Mouse (Mus musculus) C2C12 (cell line): ENCODE results near the gene Abr. TPM values are rescaled to one million over a fixed set of nuclear protein-coding genes. Genes with fewer than 3 reads are reported as not detected.
A peak's percentile ranks its signal among the peaks of the same experiment; 100 is the strongest.

Source experiments
- H3K27me3 ChIP-seq: one replicate; pipeline ENCODE4 v1.6.1; 2011; ENCODE audit not compliant: control insufficient read depth, insufficient read depth, insufficient read length
- H3K36me3 ChIP-seq: one replicate; pipeline ENCODE4 v1.6.1; 2011; ENCODE audit not compliant: control insufficient read depth, insufficient read depth
- H3K4me3 ChIP-seq: one replicate; pipeline ENCODE4 v1.5.1; 2011; ENCODE audit warnings: mild to moderate bottlenecking, control low read depth; ENCODE audit not compliant: poor library complexity, insufficient read depth, severe bottlenecking
- H3K79me2 ChIP-seq: one replicate; pipeline ENCODE4 v1.6.1; 2011; ENCODE audit not compliant: control insufficient read depth, insufficient read depth
- H3K79me3 ChIP-seq: one replicate; pipeline ENCODE4 v1.6.1; 2011; ENCODE audit warnings: low read depth, control low read depth
- H3ac ChIP-seq: one replicate; pipeline ENCODE3; 2011; ENCODE audit warnings: low read depth; ENCODE audit not compliant: control insufficient read depth, insufficient read length
- CEBPB ChIP-seq: IDR thresholded peaks from one replicate; pipeline ENCODE4 v1.6.1; 2011; ENCODE audit warnings: low read depth, mild to moderate bottlenecking, control low read depth, moderate library complexity
- CTCF ChIP-seq: IDR thresholded peaks from one replicate; pipeline ENCODE4 v1.5.1; 2011; ENCODE audit not compliant: control insufficient read depth, insufficient read depth, insufficient read length
- FOSL1 ChIP-seq: IDR thresholded peaks from one replicate; pipeline ENCODE4 v1.8.0; 2011; ENCODE audit warnings: mild to moderate bottlenecking, low read length; ENCODE audit not compliant: poor library complexity, insufficient read depth, severe bottlenecking
- MAX ChIP-seq: IDR thresholded peaks from one replicate; pipeline ENCODE4 v1.6.1; 2011; ENCODE audit warnings: mild to moderate bottlenecking, control low read depth
- MYOD1 ChIP-seq: IDR thresholded peaks from one replicate; pipeline ENCODE4 v1.6.1; 2011; ENCODE audit warnings: low read depth; ENCODE audit not compliant: control insufficient read depth, insufficient read length
- MYOG ChIP-seq: IDR thresholded peaks from one replicate; pipeline ENCODE4 v1.6.1; 2011; ENCODE audit not compliant: control insufficient read depth, insufficient read length; ENCODE audit errors: extremely low read depth
- USF1 ChIP-seq: IDR thresholded peaks from one replicate; pipeline ENCODE4 v1.6.1; 2011; ENCODE audit warnings: low read depth, mild to moderate bottlenecking, control low read depth, moderate library complexity
- polyA plus RNA-seq: library from polyadenylated mRNA; unstranded; fragments of >200 nt; fragmentation: generic; extraction: Trizol; gene quantifications from one replicate; pipeline ENCODE4 v1.2.1, GENCODE M21; 2012; ENCODE audit warnings: missing spikeins

The Abr gene
- polyA plus RNA-seq, 1 experiment, result 72.8 TPM

DNA sequence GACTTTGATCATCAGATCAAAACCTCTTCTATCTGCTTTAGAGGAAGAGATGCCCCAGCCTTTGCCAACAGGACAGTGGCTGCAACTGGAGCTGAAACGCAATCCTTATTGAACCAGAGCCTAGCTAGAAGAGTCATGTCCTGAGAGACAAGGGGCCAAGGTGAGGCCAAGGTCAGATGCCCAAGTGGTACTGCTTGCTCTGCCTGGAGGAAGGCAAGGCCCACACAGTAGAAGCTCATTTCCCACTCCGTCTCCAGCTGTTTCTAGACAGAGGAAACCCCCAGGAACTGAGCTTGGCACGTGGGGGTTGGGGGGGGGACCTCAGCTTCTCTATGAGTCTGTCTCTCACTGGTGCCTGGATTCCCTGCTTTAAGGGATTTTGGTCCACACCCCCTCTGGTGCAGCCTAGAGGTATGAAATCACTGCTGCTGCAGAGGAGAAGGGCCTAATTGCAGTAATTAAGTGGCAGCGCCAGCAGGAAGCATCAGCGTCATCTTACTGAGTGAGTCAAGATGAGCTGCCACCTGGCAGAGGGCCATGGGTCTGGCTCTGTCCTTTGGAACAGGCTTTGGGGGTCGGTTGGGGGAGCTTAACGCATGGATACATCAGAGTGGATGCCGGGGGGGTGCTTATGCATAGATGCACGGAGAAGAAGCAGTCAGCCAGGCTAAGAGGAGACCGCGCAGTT, 152.7 kb downstream of the Abr start:
- H3K27me3 ChIP-seq, result no peaks in the 10 kb centered on the region
- peaks cover 50% of the 10 kb centered on the region for H3K36me3 ChIP-seq
- peaks cover 83% of the 10 kb centered on the region for H3K79me2 ChIP-seq
- peaks cover 23% of the 10 kb centered on the region for H3K79me3 ChIP-seq
- TF ChIP-seq MYOG, result no peak
- TF ChIP-seq FOSL1, result peak; percentile 72
- TF ChIP-seq MYOD1, result peak; percentile 75
- H3ac ChIP-seq, result peak overlapping the region; percentile 45
- no peak overlapping the region for H3K4me3 ChIP-seq

DNA sequence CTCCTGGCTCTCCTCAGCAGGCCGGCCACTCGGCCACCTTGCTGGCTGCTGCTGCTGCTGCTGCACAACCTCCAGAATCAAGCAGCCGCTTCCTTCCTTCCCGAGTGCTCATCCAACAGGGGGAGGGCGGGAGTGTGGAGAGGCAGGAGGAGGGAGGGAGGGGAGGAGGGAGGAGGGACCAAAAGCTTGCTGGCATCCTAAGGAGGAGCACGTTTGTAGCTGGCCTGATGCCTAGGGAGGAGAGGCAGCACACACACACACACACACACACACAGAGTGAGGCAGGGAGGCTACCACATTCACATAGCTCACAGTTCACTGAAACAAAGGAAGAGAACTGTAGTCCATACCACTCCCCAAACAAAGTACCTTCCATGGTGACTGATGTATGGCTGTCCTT, 153.8 kb downstream of the Abr start:
- Histone ChIP-seq H3K79me3 (peaks cover 16% of the 10 kb centered on the region), H3K36me3 (peaks cover 56% of the 10 kb centered on the region), H3K27me3 (no peaks in the 10 kb centered on the region), H3K4me3 (no peak overlapping the region), H3ac (peak overlapping the region; percentile 42), H3K79me2 (peaks cover 75% of the 10 kb centered on the region)
- TF ChIP-seq USF1 (no peak), MAX (no peak), MYOD1 (no peak), MYOG (no peak), CTCF (no peak), CEBPB (no peak), FOSL1 (no peak)

GRCm38 (mm10) chr11:76467487-76468005, 154.6 kb downstream of the Abr start:
- Histone ChIP-seq H3K27me3 (no peaks in the 10 kb centered on the region), H3K79me3 (peaks cover 8% of the 10 kb centered on the region), H3K79me2 (peaks cover 67% of the 10 kb centered on the region), H3ac (peak overlapping the region; percentile 45), H3K4me3 (no peak overlapping the region), H3K36me3 (peaks cover 60% of the 10 kb centered on the region)
- TF ChIP-seq MYOG (no peak), MYOD1 (no peak), CTCF (no peak), FOSL1 (no peak), MAX (no peak), USF1 (no peak), CEBPB (no peak)

DNA sequence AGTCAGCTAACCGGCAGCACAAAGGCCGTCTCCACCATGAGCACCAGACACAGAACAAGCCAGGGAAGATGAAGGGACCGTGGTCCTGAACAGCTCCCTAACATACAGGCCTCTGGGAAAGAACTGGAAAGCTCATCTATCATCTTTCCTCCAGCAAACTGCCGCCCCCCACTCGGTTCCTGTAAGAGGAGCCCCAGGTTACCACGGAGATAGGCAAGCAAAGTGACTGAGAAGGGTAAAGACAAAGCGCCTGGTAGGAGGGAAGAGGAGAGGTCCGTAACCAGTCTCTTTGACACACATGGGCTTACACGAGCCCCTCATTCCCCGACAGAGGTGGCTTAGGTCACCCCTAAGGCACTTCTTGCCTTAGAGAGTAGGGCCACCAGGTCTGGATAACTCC, 155.0 kb downstream of the Abr start:
- TF ChIP-seq MYOD1, result no peak
- no peak for TF ChIP-seq MYOG
- no peak for TF ChIP-seq MAX
- H3K36me3 ChIP-seq, result peaks cover 62% of the 10 kb centered on the region
- peaks cover 5% of the 10 kb centered on the region for H3K79me3 ChIP-seq
- no peak overlapping the region for H3ac ChIP-seq
- no peak overlapping the region for H3K4me3 ChIP-seq
- H3K27me3 ChIP-seq, result no peaks in the 10 kb centered on the region
- H3K79me2 ChIP-seq, result peaks cover 62% of the 10 kb centered on the region

DNA sequence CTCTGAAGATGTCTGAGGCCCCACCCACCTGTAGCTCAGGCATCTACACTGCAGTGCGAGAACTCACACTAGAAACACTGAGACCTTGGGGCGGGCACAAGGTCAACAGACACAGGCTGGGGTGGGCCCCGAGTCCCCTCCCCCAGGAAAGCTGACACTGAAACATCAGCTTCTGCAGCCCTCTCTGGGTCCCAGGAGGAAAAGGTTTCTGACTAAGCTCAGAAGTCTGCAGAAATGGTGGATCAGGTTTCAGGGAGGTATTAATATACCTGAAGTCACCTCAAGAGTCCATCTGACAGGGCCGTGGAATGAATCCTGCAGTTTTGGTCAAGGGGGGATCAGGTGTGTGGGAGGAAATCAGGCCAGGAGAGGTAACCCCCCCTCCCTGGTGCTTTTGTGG, 156.2 kb downstream of the Abr start:
- Histone ChIP-seq H3K79me3 (no peaks in the 10 kb centered on the region), H3K4me3 (no peak overlapping the region), H3K79me2 (peaks cover 50% of the 10 kb centered on the region), H3K27me3 (no peaks in the 10 kb centered on the region), H3ac (peak overlapping the region; percentile 15), H3K36me3 (peaks cover 64% of the 10 kb centered on the region)
- no peak for TF ChIP-seq MYOG
- TF ChIP-seq FOSL1, result no peak
- no peak for TF ChIP-seq MAX
- no peak for TF ChIP-seq USF1
- no peak for TF ChIP-seq MYOD1
- TF ChIP-seq CEBPB, result no peak
- TF ChIP-seq CTCF, result no peak

GRCm38 (mm10) chr11:76461696-76462095, 160.4 kb downstream of the Abr start:
- peaks cover 86% of the 10 kb centered on the region for H3K36me3 ChIP-seq
- H3K27me3 ChIP-seq, result no peaks in the 10 kb centered on the region
- peaks cover 24% of the 10 kb centered on the region for H3K79me2 ChIP-seq
- H3ac ChIP-seq, result no peak overlapping the region
- TF ChIP-seq MAX (no peak), MYOD1 (no peak), CEBPB (no peak), MYOG (no peak), FOSL1 (no peak), USF1 (no peak), CTCF (no peak)
- H3K4me3 ChIP-seq, result no peak overlapping the region
- H3K79me3 ChIP-seq, result no peaks in the 10 kb centered on the region
